Mouse (Mus musculus): ENCODE results near the gene Mnx1. TPM values are rescaled to one million over a fixed set of nuclear protein-coding genes. Genes with fewer than 3 reads are reported as not detected.
"Not testable (repeated sequence)": the region's sequence is repeated elsewhere in the genome, so short reads cannot be mapped to it uniquely, and the experiment has no call there.

Mnx1 gene
- polyA plus RNA-seq, 1 experiment: not detected

DNA sequence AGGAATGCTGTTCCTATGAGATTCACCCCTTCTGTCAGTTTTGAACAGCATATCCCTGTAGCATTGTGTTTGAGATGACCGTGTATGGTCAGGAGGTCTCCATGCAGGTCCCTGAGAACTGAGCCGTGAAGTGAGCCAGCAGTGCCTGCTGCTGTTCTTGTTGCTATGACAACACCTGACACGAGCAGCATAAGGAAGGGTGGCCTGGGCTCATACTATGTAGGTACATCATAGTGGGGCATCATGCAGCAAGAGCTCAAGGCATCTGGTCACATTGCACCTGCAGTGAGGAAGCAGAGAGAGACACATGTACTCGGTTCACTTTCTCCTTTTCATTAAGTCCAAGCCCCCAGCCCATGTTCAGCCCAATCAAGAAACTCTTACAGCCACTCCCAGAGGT, 25.9 kb downstream of the Mnx1 start:
- H3K27ac ChIP-seq (ENCODE audit: insufficient read depth, low read length): no peak overlapping the region
- TF ChIP-seq POLR2A (IDR thresholded peaks at IDR 0.05; ENCODE audit: low read depth, low read length): no peak
- TF ChIP-seq CTCF (IDR thresholded peaks at IDR 0.05; ENCODE audit: extremely low read depth, insufficient read depth, insufficient read length, insufficient replicate concordance): no peak
- H3K4me1 ChIP-seq (ENCODE audit: control insufficient read depth, insufficient read depth, insufficient read length): no peaks in the 10 kb centered on the region
- no peaks in the 10 kb centered on the region for H3K27me3 ChIP-seq (ENCODE audit: control insufficient read depth, insufficient read depth, low read length)
- WGBS: 84% methylated on average over 4 of the region's 4 CpGs
- peaks cover 23% of the 10 kb centered on the region for H3K36me3 ChIP-seq (ENCODE audit: control insufficient read depth, insufficient read depth, low read length)
- no peak for DNase-seq (ENCODE audit: low read depth in 1 of 2, low spot score in 2 of 2)
- no peak overlapping the region for H3K4me3 ChIP-seq (ENCODE audit: extremely low read depth, insufficient read depth, insufficient read length)

GRCm38 (mm10) chr5:29445275-29445674, 33.0 kb downstream of the Mnx1 start:
- Histone ChIP-seq H3K36me3 (ENCODE audit: control insufficient read depth, insufficient read depth, low read length) (peaks cover 45% of the 10 kb centered on the region), H3K27ac (ENCODE audit: insufficient read depth, low read length) (no peak overlapping the region), H3K4me1 (ENCODE audit: control insufficient read depth, insufficient read depth, insufficient read length) (no peaks in the 10 kb centered on the region), H3K27me3 (ENCODE audit: control insufficient read depth, insufficient read depth, low read length) (no peaks in the 10 kb centered on the region), H3K4me3 (ENCODE audit: extremely low read depth, insufficient read depth, insufficient read length) (no peak overlapping the region)
- WGBS: 98% methylated on average over 2 of the region's 2 CpGs
- no peak for DNase-seq (ENCODE audit: low read depth in 1 of 2, low spot score in 2 of 2)
- no peak for TF ChIP-seq CTCF (IDR thresholded peaks at IDR 0.05; ENCODE audit: extremely low read depth, insufficient read depth, insufficient read length, insufficient replicate concordance)
- no peak for TF ChIP-seq POLR2A (IDR thresholded peaks at IDR 0.05; ENCODE audit: low read depth, low read length)

DNA sequence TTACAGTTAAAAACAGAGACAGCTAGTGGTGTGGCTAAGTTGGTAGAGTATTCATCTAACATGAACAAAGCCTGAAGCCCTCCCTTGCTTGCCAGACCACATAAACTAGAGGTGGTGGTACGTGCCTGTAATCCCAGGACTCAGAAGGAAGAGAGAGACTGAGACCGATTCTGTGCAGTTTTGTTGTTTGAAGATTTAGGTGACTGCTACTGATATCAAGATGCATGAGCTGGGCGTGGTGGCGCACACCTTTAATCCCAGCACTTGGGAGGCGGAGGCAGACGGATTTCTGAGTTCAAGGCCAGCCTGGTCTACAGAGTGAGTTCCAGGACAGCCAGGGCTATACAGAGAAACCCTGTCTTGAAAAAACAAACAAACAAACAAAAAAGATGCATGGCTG, 41.5 kb downstream of the Mnx1 start:
- Histone ChIP-seq H3K36me3 (ENCODE audit: control insufficient read depth, insufficient read depth, low read length) (peaks cover 22% of the 10 kb centered on the region), H3K4me1 (ENCODE audit: control insufficient read depth, insufficient read depth, insufficient read length) (peaks cover 12% of the 10 kb centered on the region; the same call in 1 of the 2 replicates)
- not testable (repeated sequence) for H3K27ac ChIP-seq (ENCODE audit: insufficient read depth, low read length); DNase-seq (ENCODE audit: low read depth in 1 of 2, low spot score in 2 of 2); H3K4me3 ChIP-seq (ENCODE audit: extremely low read depth, insufficient read depth, insufficient read length); H3K27me3 ChIP-seq (ENCODE audit: control insufficient read depth, insufficient read depth, low read length)
- WGBS: 90% methylated on average over 6 of the region's 6 CpGs

- Histone ChIP-seq H3K27me3 (ENCODE audit: control insufficient read depth, insufficient read depth, low read length) (no peaks in the 10 kb centered on the region), H3K4me1 (ENCODE audit: control insufficient read depth, insufficient read depth, insufficient read length) (peaks cover 12% of the 10 kb centered on the region; the same call in 1 of the 2 replicates), H3K4me3 (ENCODE audit: extremely low read depth, insufficient read depth, insufficient read length) (peak overlapping the region; percentile 83; the same call in 1 of the 2 replicates), H3K27ac (ENCODE audit: insufficient read depth, low read length) (no peak overlapping the region), H3K36me3 (ENCODE audit: control insufficient read depth, insufficient read depth, low read length) (peaks cover 16% of the 10 kb centered on the region)
- no peak for DNase-seq (ENCODE audit: low read depth in 1 of 2, low spot score in 2 of 2)
- whole genome bisulfite sequencing: 50% methylated on average over 8 of the region's 8 CpGs
- no peak for TF ChIP-seq CTCF (IDR thresholded peaks at IDR 0.05; ENCODE audit: extremely low read depth, insufficient read depth, insufficient read length, insufficient replicate concordance)
- TF ChIP-seq POLR2A (IDR thresholded peaks at IDR 0.05; ENCODE audit: low read depth, low read length): no peak
Measured at GRCm38 (mm10) chr5:29435491-29435890, 42.8 kb downstream of the Mnx1 start.

DNA sequence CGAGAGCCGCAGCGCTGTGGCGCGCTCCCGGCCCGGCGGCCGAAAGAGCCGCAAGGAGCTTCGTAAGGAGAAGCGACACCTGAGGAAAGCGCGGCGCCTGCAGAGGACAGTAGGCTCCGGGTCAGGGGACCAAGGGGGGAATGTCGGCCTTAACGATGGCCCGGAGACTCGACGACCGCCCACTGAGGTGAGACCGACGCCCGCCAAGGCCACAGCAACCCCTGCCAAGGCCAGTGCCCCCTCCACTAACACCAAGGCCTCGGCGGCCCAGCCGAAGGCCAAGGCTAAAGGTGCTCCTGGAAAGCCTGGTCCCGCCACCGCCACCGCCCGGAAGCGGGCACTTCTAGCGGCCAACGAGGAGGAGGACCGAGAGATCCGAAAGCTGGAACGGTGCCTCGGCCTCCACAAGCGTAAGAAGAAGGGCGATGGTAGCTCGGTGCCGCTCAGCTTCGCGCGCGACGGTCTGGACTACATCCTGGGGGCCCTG, 43.4 kb downstream of the Mnx1 start:
- H3K4me1 ChIP-seq (ENCODE audit: control insufficient read depth, insufficient read depth, insufficient read length): peaks cover 12% of the 10 kb centered on the region; the same call in 1 of the 2 replicates
- H3K4me3 ChIP-seq (ENCODE audit: extremely low read depth, insufficient read depth, insufficient read length): peak overlapping the region; percentile 83
- H3K27ac ChIP-seq (ENCODE audit: insufficient read depth, low read length): peak overlapping the region; percentile 76
- DNase-seq (ENCODE audit: low read depth in 1 of 2, low spot score in 2 of 2): peak in 1 of 2 experiments; percentile 2
- H3K36me3 ChIP-seq (ENCODE audit: control insufficient read depth, insufficient read depth, low read length): peaks cover 12% of the 10 kb centered on the region
- WGBS: under 1% methylated on average over 45 of the region's 48 CpGs
- TF ChIP-seq POLR2A (IDR thresholded peaks at IDR 0.05; ENCODE audit: low read depth, low read length) (no peak), CTCF (IDR thresholded peaks at IDR 0.05; ENCODE audit: extremely low read depth, insufficient read depth, insufficient read length, insufficient replicate concordance) (no peak)
- H3K27me3 ChIP-seq (ENCODE audit: control insufficient read depth, insufficient read depth, low read length): no peaks in the 10 kb centered on the region

GRCm38 (mm10) chr5:29434228-29434871, 43.9 kb downstream of the Mnx1 start, which contains the start of gene Nom1:
Gene Nom1, plus strand, starts transcription at chr5:29434664.
- peak; percentile 84 to 88 for DNase-seq (ENCODE audit: low read depth in 1 of 2, low spot score in 2 of 2)
- Histone ChIP-seq H3K36me3 (ENCODE audit: control insufficient read depth, insufficient read depth, low read length) (peaks cover 9% of the 10 kb centered on the region), H3K4me1 (ENCODE audit: control insufficient read depth, insufficient read depth, insufficient read length) (peaks cover 12% of the 10 kb centered on the region; the same call in 1 of the 2 replicates), H3K4me3 (ENCODE audit: extremely low read depth, insufficient read depth, insufficient read length) (peak within 1 kb of the TSS; percentile 83), H3K27ac (ENCODE audit: insufficient read depth, low read length) (peak within 1 kb of the TSS; percentile 76), H3K27me3 (ENCODE audit: control insufficient read depth, insufficient read depth, low read length) (no peaks in the 10 kb centered on the region)
- peak; percentile 48; the same call in 1 of the 2 replicates for TF ChIP-seq POLR2A (IDR thresholded peaks at IDR 0.05; ENCODE audit: low read depth, low read length)
- no peak for TF ChIP-seq CTCF (IDR thresholded peaks at IDR 0.05; ENCODE audit: extremely low read depth, insufficient read depth, insufficient read length, insufficient replicate concordance)
- WGBS: 6% methylated on average over 29 of the region's 29 CpGs

DNA sequence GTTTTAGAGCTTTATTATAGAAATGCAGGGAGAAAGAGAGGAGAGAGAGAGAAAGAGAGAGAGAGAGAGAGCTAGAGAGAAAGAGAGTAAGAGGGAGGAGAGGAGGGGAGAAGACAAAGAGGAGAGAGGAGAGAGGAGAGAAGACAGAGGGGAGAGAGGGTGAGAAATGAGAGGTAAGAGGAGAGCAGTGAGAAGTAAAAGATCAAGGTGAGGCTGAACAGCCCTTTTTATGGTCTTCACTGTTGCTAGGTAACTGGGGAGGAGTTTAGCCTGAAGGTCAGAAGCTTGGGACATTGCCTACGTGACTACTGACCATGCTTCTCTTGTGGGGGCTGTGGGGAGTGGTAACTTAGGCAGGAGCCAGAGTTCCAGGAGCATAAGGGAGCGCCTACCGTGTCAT, 54.9 kb downstream of the Mnx1 start:
- WGBS: 59% methylated on average over 3 of the region's 3 CpGs
- not testable (repeated sequence) for H3K36me3 ChIP-seq (ENCODE audit: control insufficient read depth, insufficient read depth, low read length); H3K27ac ChIP-seq (ENCODE audit: insufficient read depth, low read length); H3K27me3 ChIP-seq (ENCODE audit: control insufficient read depth, insufficient read depth, low read length); H3K4me3 ChIP-seq (ENCODE audit: extremely low read depth, insufficient read depth, insufficient read length); DNase-seq (ENCODE audit: low read depth in 1 of 2, low spot score in 2 of 2); H3K4me1 ChIP-seq (ENCODE audit: control insufficient read depth, insufficient read depth, insufficient read length)

Other genes starting within 250 kb of the Mnx1 start
- 0.84 and 1.2 TPM in 2 replicates for gene Lmbr1, start 100.1 kb downstream of the Mnx1 start, polyA plus RNA-seq (2012; rRNA removed)
- gene Nom1, start 43.8 kb downstream of the Mnx1 start, polyA plus RNA-seq (2012; rRNA removed): 3.5 and 5.7 TPM in 2 replicates
- 5.7 and 5.8 TPM in 2 replicates for gene Ube3c, start 90.8 kb upstream of the Mnx1 start, polyA plus RNA-seq (2012; rRNA removed)